Mouse (Mus musculus): ENCODE results near the gene Slco2b1. TPM values are rescaled to one million over a fixed set of nuclear protein-coding genes. Genes with fewer than 3 reads are reported as not detected.

Slco2b1 gene
- polyA plus RNA-seq, 1 experiment from 2014 or later, result 2.2 TPM

DNA sequence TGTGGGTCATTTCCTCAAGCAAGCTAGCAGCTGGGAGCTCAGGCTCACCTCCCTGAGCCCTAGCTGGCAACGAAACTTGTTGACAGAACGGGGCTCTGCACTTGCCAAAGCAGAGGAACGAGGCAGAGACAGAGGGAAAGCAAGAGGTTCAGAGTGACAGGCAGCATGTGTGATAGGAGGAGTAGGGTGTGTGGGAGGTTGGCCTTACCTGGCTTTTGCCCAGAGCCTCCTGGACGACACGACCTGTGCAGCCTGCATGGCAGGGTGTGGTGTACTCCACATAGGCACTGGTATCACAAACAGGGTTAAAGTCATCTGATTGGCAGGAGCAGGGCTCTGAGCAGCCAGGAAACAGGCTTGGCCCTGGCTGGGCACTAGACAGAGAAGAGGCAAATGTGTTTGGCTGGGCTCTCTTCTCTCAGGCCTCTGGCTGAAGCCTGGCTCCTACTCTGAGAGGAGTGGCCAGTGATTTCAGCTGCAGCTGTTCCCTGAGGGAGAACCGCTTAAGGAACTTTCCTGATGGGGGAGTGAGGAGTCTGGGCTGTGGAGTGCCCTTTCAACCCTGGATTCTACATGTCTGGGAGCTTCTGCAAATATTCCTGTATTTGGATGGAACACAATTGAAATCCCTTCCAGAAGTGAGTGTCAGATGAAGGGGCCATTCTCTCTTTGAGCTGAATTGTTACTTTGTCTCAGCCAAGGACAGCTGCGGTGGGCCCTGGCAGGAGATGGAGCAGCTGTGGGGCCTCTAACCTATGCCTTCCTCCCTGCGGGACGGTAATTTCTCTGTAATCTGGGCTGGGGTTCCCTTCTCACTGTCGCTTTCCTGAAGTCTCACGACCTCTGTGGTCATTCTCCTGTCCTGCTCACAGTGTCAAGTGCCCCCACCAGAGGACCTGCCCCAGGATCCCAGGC, 46.3 kb downstream of the Slco2b1 start:
- no peak overlapping the region for H3K4me3 ChIP-seq (ENCODE audit: low read depth, low read length)
- peak overlapping the region; percentile 35; the same call in 1 of the 2 replicates for H3K27ac ChIP-seq (ENCODE audit: low read depth, low read length)
- 0 out of 2 replicates have a peak, but pooled peaks cover 5% of the 10 kb centered on the region for H3K4me1 ChIP-seq (replicated peaks; ENCODE audit: control insufficient read depth, insufficient read depth, low read length)
- WGBS, result 37% methylated on average over 11 of the region's 11 CpGs
- no peaks in the 10 kb centered on the region for H3K27me3 ChIP-seq (replicated peaks; ENCODE audit: control insufficient read depth, insufficient read depth, low read length)
- no peak for TF ChIP-seq CTCF (IDR thresholded peaks at IDR 0.05; ENCODE audit: low read depth)
- H3K9ac ChIP-seq (ENCODE audit: low read depth, low read length), result no peak overlapping the region
- no peak overlapping the region for H3K4me2 ChIP-seq (replicated peaks; ENCODE audit: low read depth)
- ATAC-seq, result peak; percentile 58
- H3K9me3 ChIP-seq (ENCODE audit: control insufficient read depth), result no peaks in the 10 kb centered on the region
- no peaks in the 10 kb centered on the region for H3K36me3 ChIP-seq (ENCODE audit: control insufficient read depth, insufficient read depth)

DNA sequence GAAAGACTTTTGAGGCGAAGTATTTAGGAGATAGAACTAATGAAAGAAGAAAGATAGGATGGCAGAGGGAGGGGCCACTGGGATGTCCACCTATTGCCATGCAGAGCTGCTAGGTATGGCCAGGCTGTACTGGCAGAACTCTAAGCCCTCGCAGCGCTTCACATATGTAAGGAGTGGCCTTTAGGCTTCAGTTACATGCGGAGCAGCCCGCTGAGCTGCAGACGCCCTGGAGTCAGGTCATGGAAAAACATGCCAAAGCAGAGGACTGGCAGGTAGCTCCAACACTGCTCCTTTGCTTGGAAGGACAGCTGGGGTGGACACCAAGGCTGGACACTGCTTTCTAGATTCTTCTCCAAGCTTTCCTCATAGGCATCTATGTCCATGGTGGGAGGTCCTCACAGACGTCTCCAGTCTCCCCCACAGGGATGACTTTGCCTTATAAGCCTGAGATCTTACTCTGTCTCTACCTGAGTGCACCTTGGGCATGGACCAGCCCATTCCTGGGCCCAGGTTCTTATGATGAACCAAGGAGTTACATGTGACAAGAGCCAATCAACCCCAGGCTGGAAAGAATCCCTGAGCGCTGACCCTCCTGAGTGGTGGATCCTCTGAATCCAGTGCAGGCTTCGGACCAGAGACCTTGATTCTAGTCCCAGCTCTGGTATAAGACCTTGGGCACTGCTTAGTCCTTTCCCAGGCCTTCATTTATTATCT, 47.5 kb downstream of the Slco2b1 start:
- Histone ChIP-seq H3K4me2 (replicated peaks; ENCODE audit: low read depth) (no peak overlapping the region), H3K4me3 (ENCODE audit: low read depth, low read length) (no peak overlapping the region), H3K4me1 (replicated peaks; ENCODE audit: control insufficient read depth, insufficient read depth, low read length) (0 out of 2 replicates have a peak, but pooled peaks cover 5% of the 10 kb centered on the region), H3K27me3 (replicated peaks; ENCODE audit: control insufficient read depth, insufficient read depth, low read length) (no peaks in the 10 kb centered on the region), H3K36me3 (ENCODE audit: control insufficient read depth, insufficient read depth) (no peaks in the 10 kb centered on the region), H3K9me3 (ENCODE audit: control insufficient read depth) (no peaks in the 10 kb centered on the region), H3K9ac (ENCODE audit: low read depth, low read length) (no peak overlapping the region), H3K27ac (ENCODE audit: low read depth, low read length) (no peak overlapping the region)
- WGBS, result 86% methylated on average over 9 of the region's 9 CpGs
- no peak for ATAC-seq
- TF ChIP-seq CTCF (IDR thresholded peaks at IDR 0.05; ENCODE audit: low read depth), result no peak

DNA sequence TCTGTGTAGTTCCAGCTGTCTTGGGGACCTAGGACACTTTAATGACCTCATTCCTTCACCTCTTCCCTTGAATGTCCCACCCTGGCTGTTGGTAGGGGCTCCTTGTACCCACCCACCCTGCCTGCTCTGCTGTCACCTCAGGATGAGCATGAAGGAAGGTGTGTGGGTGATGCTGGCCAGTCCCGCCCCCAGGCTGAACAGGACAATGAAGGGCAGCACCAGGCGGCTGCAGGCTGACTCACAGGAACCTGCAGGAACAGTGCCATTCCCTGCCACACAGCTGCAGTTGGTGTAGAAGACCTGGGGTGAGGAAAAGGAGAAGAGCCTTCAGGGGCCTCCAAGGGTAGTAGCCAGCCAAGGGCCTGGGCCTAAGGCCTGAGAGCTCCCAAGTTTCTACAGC, 48.8 kb downstream of the Slco2b1 start:
- ATAC-seq, result no peak
- Histone ChIP-seq H3K4me3 (ENCODE audit: low read depth, low read length) (no peak overlapping the region), H3K4me2 (replicated peaks; ENCODE audit: low read depth) (no peak overlapping the region), H3K27me3 (replicated peaks; ENCODE audit: control insufficient read depth, insufficient read depth, low read length) (no peaks in the 10 kb centered on the region), H3K9me3 (ENCODE audit: control insufficient read depth) (no peaks in the 10 kb centered on the region), H3K36me3 (ENCODE audit: control insufficient read depth, insufficient read depth) (no peaks in the 10 kb centered on the region), H3K9ac (ENCODE audit: low read depth, low read length) (no peak overlapping the region), H3K27ac (ENCODE audit: low read depth, low read length) (no peak overlapping the region), H3K4me1 (replicated peaks; ENCODE audit: control insufficient read depth, insufficient read depth, low read length) (0 out of 2 replicates have a peak, but pooled peaks cover 5% of the 10 kb centered on the region)
- WGBS, result 79% methylated on average over 2 of the region's 2 CpGs
- TF ChIP-seq CTCF (IDR thresholded peaks at IDR 0.05; ENCODE audit: low read depth), result no peak

DNA sequence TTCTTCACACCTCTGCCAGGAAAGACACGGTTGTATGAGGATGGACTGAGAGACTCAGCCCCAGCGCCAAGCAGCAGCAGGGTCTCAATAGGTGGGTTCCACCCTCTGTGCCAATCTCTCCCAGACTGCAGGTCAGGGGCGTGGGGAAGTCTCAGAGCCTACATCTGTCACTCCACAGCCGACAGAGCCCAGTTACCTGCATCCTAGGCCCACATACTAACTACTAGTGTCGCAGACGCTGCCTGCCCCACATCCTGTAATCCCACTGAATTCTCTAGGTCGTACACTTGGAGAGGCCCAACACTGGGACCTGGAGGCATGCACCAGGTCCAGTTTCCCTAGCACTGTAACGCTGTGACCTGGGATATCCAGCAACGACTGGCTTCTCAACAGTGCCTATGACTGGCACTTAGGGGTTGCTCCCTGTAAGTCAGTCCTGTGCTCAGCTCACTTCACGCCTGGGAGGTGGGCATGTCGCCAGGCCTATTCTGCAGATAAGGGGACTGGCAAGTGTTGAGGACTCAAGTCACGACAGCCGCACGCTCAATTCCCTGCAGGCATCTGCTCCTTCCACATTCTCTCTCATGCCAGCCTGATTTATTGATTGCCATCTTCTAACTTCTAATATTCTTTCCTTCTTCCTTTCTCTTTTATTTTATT, 49.4 kb downstream of the Slco2b1 start:
- WGBS, result 80% methylated on average over 14 of the region's 14 CpGs
- H3K9me3 ChIP-seq (ENCODE audit: control insufficient read depth), result no peaks in the 10 kb centered on the region
- no peak overlapping the region for H3K4me3 ChIP-seq (ENCODE audit: low read depth, low read length)
- no peak overlapping the region for H3K27ac ChIP-seq (ENCODE audit: low read depth, low read length)
- no peaks in the 10 kb centered on the region for H3K27me3 ChIP-seq (replicated peaks; ENCODE audit: control insufficient read depth, insufficient read depth, low read length)
- no peak for ATAC-seq
- H3K36me3 ChIP-seq (ENCODE audit: control insufficient read depth, insufficient read depth), result no peaks in the 10 kb centered on the region
- H3K4me1 ChIP-seq (replicated peaks; ENCODE audit: control insufficient read depth, insufficient read depth, low read length), result 0 out of 2 replicates have a peak, but pooled peaks cover 5% of the 10 kb centered on the region
- TF ChIP-seq CTCF (IDR thresholded peaks at IDR 0.05; ENCODE audit: low read depth), result no peak
- H3K4me2 ChIP-seq (replicated peaks; ENCODE audit: low read depth), result no peak overlapping the region
- no peak overlapping the region for H3K9ac ChIP-seq (ENCODE audit: low read depth, low read length)

DNA sequence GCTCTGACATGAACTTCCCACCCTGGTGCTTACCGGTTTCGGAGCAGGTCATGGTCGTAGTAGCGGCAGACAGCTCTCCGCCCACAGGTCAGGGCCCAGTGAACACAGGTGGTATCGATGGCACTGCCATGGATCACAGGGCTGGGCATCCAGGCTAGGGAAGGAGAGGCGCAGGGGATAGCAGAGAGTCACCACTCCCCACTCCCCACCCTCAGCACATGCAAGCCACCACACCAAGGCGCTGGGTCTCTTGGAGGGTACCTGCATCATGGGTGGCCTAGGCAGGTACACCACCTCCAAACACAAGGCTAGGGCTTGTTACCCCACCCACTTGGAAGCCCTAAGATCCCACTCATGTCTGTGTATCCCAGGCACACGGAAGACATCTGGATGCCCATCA, 50.1 kb downstream of the Slco2b1 start:
- H3K9ac ChIP-seq (ENCODE audit: low read depth, low read length), result no peak overlapping the region
- H3K27me3 ChIP-seq (replicated peaks; ENCODE audit: control insufficient read depth, insufficient read depth, low read length), result no peaks in the 10 kb centered on the region
- H3K4me3 ChIP-seq (ENCODE audit: low read depth, low read length), result no peak overlapping the region
- ATAC-seq, result no peak
- 96% methylated on average over 9 of the region's 9 CpGs for WGBS
- H3K4me2 ChIP-seq (replicated peaks; ENCODE audit: low read depth), result no peak overlapping the region
- no peaks in the 10 kb centered on the region for H3K9me3 ChIP-seq (ENCODE audit: control insufficient read depth)
- 0 out of 2 replicates have a peak, but pooled peaks cover 5% of the 10 kb centered on the region for H3K4me1 ChIP-seq (replicated peaks; ENCODE audit: control insufficient read depth, insufficient read depth, low read length)
- H3K27ac ChIP-seq (ENCODE audit: low read depth, low read length), result no peak overlapping the region
- H3K36me3 ChIP-seq (ENCODE audit: control insufficient read depth, insufficient read depth), result no peaks in the 10 kb centered on the region
- no peak for TF ChIP-seq CTCF (IDR thresholded peaks at IDR 0.05; ENCODE audit: low read depth)

Measured in intestine, postnatal 0 days (tissue).